Mouse (Mus musculus) bone marrow macrophage, adult 2 months (primary cell): ENCODE results near the gene Drc3.

Experiments
- CTCF ChIP-seq: IDR thresholded peaks from 2 replicates; pipeline ENCODE4 v1.5.1; 2012; ENCODE audit warnings: low read depth, mild to moderate bottlenecking, low read length, moderate library complexity
- POLR2A ChIP-seq: IDR thresholded peaks from 2 replicates; pipeline ENCODE4 v1.6.1; 2012; ENCODE audit warnings: mild to moderate bottlenecking, low read depth, low read length, borderline replicate concordance

- TF ChIP-seq POLR2A (no peak), CTCF (no peak)
These were observed 16.3 kb downstream of the Drc3 start for GRCm38 (mm10) chr11:60369448-60369847.
